Mouse (Mus musculus) hindbrain, embryonic 11.5 days (tissue): ENCODE results near the gene Prr13. TPM values are rescaled to one million over a fixed set of nuclear protein-coding genes. Genes with fewer than 3 reads are reported as not detected.

Experiments
- ATAC-seq: fragments of 200-750 bp; cut with Nextera tagmentation; 2 replicates; pipeline ENCODE4 v1.8.0; 2017; ENCODE audit warnings: mild to moderate bottlenecking, moderate TSS enrichment, moderate library complexity; ENCODE audit not compliant: low FRiP score
- DNase-seq: peaks from one replicate; pipeline ENCODE4 v3.0.0-alpha.2; 2015; ENCODE audit warnings: low spot score
- H3K27ac ChIP-seq: fragments of 300-500 bp; sonication (generic); 2 replicates; pipeline ENCODE4 v1.5.1; 2014; ENCODE audit warnings: mild to moderate bottlenecking, low read depth, low read length
- H3K27me3 ChIP-seq: fragments of 300-500 bp; sonication (generic); 2 replicates; pipeline ENCODE4 v1.6.1; 2014; ENCODE audit warnings: mild to moderate bottlenecking, low read length, moderate library complexity, mixed read lengths; ENCODE audit not compliant: control insufficient read depth, insufficient read depth
- H3K36me3 ChIP-seq: fragments of 300-500 bp; sonication (generic); 2 replicates; pipeline ENCODE4 v1.6.1; 2014; ENCODE audit warnings: mild to moderate bottlenecking, low read length, moderate library complexity, mixed read lengths; ENCODE audit not compliant: control insufficient read depth, insufficient read depth
- H3K4me1 ChIP-seq: fragments of 300-500 bp; sonication (generic); replicated peaks from 2 replicates; pipeline ENCODE4 v1.6.1; 2014; ENCODE audit warnings: low read length, mixed read lengths; ENCODE audit not compliant: control insufficient read depth, insufficient read depth
- H3K4me2 ChIP-seq: fragments of 300-500 bp; sonication (generic); replicated peaks from 2 replicates; pipeline ENCODE4 v1.6.1; 2014; ENCODE audit warnings: mild to moderate bottlenecking, low read depth, low read length
- H3K4me3 ChIP-seq: fragments of 300-500 bp; sonication (generic); 2 replicates; pipeline ENCODE4 v1.5.1; 2014; ENCODE audit warnings: low read depth, low read length
- H3K9ac ChIP-seq: fragments of 300-500 bp; sonication (generic); 2 replicates; pipeline ENCODE4 v1.6.1; 2014; ENCODE audit warnings: low read depth, low read length
- H3K9me3 ChIP-seq: fragments of 300-500 bp; sonication (generic); 2 replicates; pipeline ENCODE4 v1.6.1; 2016; ENCODE audit warnings: low read length; ENCODE audit not compliant: control insufficient read depth
- WGBS: fragments of 180-500 bp; shearing (Covaris S2); extraction: QIAGEN DNeasy Blood & Tissue Kit; methylation state at CpG from one replicate; pipeline ENCODE4 v1.1.7; 2014; 5-methylcytosine and 5-hydroxymethylcytosine counted together
- polyA plus RNA-seq: library from polyadenylated mRNA; unstranded; fragments of >200 nt; fragmentation: Nextera tagmentation; extraction: Ambion mirVana; gene quantifications from 2 replicates; pipeline ENCODE4 v1.2.1, GENCODE M21; 2014

Prr13 gene
- polyA plus RNA-seq, 1 experiment from 2014 or later, result 118 TPM

DNA sequence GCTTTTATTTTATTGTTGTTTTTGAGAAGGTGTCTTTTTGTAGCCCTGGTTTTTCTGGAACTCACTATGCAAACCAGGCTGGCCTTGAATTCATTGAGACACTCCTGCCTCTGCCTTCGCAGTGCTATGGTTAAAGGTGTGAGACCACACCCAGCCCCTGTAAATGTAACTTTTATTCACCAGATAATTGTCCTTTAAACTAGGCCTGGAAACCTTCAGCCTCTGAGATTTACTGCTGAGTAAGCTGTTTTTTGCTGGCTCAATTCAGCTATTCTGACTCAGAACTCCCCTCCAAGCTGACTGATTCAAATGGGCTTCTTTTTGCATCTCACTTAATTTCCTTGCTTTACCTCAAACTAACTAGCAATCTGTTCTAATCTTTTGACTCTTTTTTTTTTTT is 31.9 kb upstream of the Prr13 start:
- Histone ChIP-seq H3K4me1 (no peaks in the 10 kb centered on the region), H3K9me3 (no peaks in the 10 kb centered on the region), H3K27me3 (no peaks in the 10 kb centered on the region), H3K9ac (no peak overlapping the region), H3K27ac (no peak overlapping the region), H3K36me3 (peaks cover 13% of the 10 kb centered on the region), H3K4me2 (no peak overlapping the region), H3K4me3 (no peak overlapping the region)
- ATAC-seq (no peak), DNase-seq (no peak)
- WGBS, result 96% methylated on average over 1 of the region's 1 CpGs

DNA sequence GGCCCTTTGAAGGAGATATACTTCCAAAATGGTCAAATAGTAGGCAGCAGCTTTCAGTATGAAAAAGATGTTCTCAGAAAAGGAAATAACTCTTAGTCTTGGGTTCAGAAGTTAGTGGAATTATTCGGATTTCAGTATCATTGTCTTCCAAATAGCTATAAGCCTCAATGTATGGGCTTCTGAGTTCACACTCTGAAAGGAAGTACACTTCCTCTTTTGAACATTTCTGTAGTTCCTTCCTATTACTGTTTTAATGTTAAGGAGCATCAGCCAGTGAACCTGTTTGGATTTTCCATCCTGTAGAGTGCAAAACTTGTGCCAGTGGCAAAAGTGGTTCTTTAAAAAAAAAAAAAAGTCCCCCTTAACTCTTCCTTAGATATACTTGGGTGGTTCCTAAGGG is 26.8 kb upstream of the Prr13 start:
- Histone ChIP-seq H3K4me1 (no peaks in the 10 kb centered on the region), H3K9ac (no peak overlapping the region), H3K4me3 (no peak overlapping the region), H3K9me3 (no peaks in the 10 kb centered on the region), H3K27ac (no peak overlapping the region), H3K27me3 (no peaks in the 10 kb centered on the region), H3K4me2 (no peak overlapping the region), H3K36me3 (peaks cover 11% of the 10 kb centered on the region)
- no peak for DNase-seq
- ATAC-seq, result no peak
- 93% methylated on average over 1 of the region's 1 CpGs for WGBS

DNA sequence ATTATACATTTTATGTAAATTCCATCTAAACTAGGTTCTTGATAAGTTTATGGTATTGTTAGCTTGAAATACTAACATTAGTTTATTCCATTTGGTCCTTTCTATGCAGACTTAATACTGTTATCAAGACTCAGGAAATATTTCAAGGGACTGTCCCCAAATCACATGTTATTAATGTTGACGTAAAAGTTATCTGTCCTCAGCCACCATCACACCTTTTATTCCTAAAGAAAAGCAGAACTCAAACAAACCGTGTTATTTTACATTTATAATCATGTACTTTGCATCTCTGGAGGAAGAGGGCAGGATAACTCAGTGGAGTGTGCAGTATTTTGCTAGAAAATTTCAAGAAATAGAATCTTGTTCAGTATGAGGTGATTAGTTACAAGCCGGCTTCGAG is 25.7 kb upstream of the Prr13 start:
- H3K4me2 ChIP-seq, result no peak overlapping the region
- H3K27me3 ChIP-seq, result no peaks in the 10 kb centered on the region
- H3K9me3 ChIP-seq, result no peaks in the 10 kb centered on the region
- H3K4me3 ChIP-seq, result no peak overlapping the region
- no peak overlapping the region for H3K27ac ChIP-seq
- peaks cover 11% of the 10 kb centered on the region; the same call in 1 of the 2 replicates for H3K36me3 ChIP-seq
- H3K9ac ChIP-seq, result no peak overlapping the region
- 96% methylated on average over 4 of the region's 4 CpGs for WGBS
- ATAC-seq, result no peak
- DNase-seq, result no peak
- no peaks in the 10 kb centered on the region for H3K4me1 ChIP-seq

DNA sequence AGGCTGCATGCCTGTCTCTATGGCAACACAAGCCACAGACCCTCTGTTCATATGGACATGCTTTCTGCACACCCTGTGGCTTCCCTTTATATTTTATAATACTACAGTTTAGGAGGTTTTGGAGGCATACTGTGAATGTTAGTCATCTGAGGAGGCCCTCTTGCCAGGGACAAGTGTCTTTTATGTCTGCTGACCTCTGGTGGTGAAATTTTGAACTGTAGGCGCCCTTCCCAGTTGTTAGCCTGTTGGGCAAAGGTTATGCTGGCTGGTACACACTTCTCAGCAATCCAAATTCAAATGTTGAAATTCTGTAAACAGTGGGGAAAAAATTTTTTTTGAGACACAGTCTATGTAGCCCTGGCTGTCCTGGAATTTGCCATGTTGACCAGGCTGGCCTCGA is 16.3 kb upstream of the Prr13 start:
- Histone ChIP-seq H3K4me1 (no peaks in the 10 kb centered on the region), H3K4me2 (no peak overlapping the region), H3K4me3 (no peak overlapping the region), H3K27ac (no peak overlapping the region), H3K9me3 (no peaks in the 10 kb centered on the region), H3K27me3 (no peaks in the 10 kb centered on the region), H3K36me3 (no peaks in the 10 kb centered on the region), H3K9ac (no peak overlapping the region)
- DNase-seq (peak; percentile 91), ATAC-seq (no peak)
- 44% methylated on average over 2 of the region's 2 CpGs for WGBS

DNA sequence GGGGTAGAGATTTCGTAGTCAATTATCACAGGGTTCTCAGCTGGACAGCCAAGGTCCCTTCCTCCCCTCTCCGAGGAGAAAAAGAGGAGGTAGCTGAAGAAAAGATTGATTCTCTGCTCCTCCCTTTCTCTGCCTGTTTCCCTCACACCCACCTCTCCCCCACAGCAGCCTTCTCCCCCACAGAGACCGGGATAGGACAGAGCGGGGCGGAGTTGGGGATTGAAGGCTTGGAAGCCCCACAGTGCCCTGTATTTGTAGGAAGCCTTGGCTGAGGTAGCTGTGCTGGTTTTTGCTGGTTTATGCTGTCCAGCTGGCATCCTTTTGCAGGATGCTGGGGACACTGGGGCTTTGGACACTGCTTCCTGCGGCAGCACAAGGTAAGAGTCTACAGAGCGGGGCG is 13.7 kb upstream of the Prr13 start, which contains the start of gene Amhr2:
Gene Amhr2 (plus strand): TSS at position 222 of the 400 bp plus-strand sequence.
- WGBS, result 70% methylated on average over 8 of the region's 8 CpGs

DNA sequence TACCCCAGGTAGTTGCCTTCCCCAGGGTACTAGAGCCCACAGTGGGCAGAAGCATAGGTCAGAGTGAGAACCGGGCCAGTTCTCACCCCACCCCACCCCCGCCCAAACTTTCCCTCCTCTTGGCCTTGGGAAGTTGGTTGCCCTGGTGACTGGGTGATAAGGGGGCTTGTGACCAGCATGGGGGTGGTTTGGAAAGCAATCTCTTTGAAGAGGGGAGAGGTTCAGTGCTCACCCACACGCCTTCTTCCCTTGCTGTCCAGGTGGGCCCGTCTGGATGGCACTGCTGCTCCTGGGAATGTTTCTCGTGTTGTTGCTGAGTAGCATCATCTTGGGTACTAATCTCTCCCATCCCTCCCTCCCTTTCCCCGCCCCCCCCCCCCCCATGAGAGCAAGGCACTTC is 12.4 kb upstream of the Prr13 start:
- no peaks in the 10 kb centered on the region for H3K27me3 ChIP-seq
- 59% methylated on average over 5 of the region's 6 CpGs for WGBS
- no peak for ATAC-seq
- no peaks in the 10 kb centered on the region for H3K36me3 ChIP-seq
- no peaks in the 10 kb centered on the region for H3K4me1 ChIP-seq
- no peak overlapping the region for H3K4me2 ChIP-seq
- DNase-seq, result no peak
- H3K9me3 ChIP-seq, result no peaks in the 10 kb centered on the region
- H3K27ac ChIP-seq, result no peak overlapping the region
- H3K4me3 ChIP-seq, result no peak overlapping the region
- no peak overlapping the region for H3K9ac ChIP-seq

More for the DNA sequence above, 13.7 kb upstream of the Prr13 start, which contains the start of gene Amhr2:
- Histone ChIP-seq H3K27ac (no peak within 1 kb of the TSS), H3K36me3 (no peaks in the 10 kb centered on the region), H3K27me3 (no peaks in the 10 kb centered on the region), H3K4me1 (no peaks in the 10 kb centered on the region), H3K4me2 (no peak within 1 kb of the TSS), H3K4me3 (no peak within 1 kb of the TSS), H3K9me3 (no peaks in the 10 kb centered on the region), H3K9ac (no peak within 1 kb of the TSS)
- ATAC-seq (no peak), DNase-seq (no peak)

DNA sequence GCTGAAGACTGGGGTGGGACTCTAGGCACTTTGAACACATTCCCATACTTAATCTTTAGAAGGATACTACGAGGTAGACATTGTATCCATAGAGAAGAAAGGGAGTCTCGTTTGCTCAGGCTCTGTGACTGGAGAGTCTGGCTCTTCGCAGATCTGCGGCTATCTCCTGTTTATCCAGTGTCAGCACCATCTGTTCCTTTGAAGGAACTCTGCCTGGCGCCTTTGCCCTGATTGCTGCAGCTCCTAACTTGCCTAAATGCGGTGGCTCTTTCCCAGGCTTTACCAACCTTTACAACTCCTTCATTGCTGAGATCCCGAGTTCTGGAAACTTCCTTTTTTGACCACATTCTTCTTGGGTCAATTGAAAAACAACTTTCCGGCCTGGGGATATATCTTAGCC is 9.5 kb upstream of the Prr13 start:
- Histone ChIP-seq H3K27ac (no peak overlapping the region), H3K4me3 (no peak overlapping the region), H3K9ac (no peak overlapping the region), H3K4me2 (no peak overlapping the region), H3K36me3 (no peaks in the 10 kb centered on the region), H3K4me1 (no peaks in the 10 kb centered on the region), H3K9me3 (no peaks in the 10 kb centered on the region), H3K27me3 (no peaks in the 10 kb centered on the region)
- no peak for ATAC-seq
- WGBS, result 70% methylated on average over 8 of the region's 8 CpGs
- no peak for DNase-seq

DNA sequence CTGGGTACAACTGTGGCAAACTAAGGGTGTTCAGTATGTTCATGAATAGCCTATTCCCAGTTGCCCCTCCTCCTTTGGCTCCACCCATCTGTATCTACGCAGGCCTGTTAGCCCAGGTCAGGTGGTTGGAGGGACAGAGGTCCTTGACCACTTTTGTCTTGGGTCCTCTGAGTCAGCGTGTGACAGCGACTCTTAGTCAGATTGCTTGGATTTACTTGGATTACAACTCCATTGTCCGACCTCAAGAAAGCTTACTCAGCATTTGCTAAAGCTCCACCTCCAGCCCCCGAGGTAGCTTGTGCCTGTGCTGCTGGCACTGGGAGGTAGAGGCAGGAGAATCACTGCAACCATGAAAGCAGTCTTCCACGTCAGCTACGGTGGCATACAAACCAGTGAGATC is 7.9 kb upstream of the Prr13 start:
- no peak for ATAC-seq
- Histone ChIP-seq H3K27ac (no peak overlapping the region), H3K4me1 (no peaks in the 10 kb centered on the region), H3K4me2 (no peak overlapping the region), H3K4me3 (no peak overlapping the region), H3K9me3 (no peaks in the 10 kb centered on the region), H3K27me3 (no peaks in the 10 kb centered on the region), H3K9ac (no peak overlapping the region), H3K36me3 (no peaks in the 10 kb centered on the region)
- no peak for DNase-seq
- 40% methylated on average over 7 of the region's 7 CpGs for WGBS

DNA sequence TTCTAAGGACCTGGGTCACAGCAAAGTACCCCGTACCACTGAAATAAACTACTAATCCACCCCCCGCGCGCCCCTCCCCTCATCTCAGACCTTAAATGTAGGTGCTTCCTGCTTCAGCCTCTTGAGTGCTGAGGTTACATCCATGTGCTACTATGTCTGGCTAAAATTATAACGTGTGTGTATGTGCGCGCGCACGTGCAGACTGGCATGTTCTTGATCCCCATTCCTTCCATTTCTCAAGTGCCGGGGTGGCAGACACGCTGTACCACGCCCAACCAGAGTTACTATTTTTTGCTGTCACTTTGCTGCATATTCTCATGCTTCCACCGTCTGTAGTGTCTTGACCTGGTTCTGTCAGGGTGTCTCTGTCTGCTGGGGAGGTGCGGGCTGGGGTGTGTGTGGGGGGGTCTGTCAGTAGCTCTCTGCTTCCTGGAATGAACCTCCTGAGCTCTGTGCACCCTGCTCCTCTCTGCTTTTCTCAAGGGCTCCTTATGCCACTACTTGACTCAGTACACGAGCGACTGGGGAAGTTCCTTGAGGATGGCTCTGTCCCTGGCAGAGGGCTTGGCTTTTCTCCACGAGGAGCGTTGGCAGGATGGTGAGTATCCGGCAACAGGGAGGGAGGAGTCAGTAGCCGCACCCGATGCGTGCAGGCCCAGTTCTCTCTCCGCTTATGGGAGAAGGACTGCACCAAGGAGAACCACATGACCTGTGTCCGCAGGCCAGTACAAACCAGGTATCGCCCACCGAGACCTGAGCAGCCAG is 7.0 kb upstream of the Prr13 start:
- Histone ChIP-seq H3K36me3 (no peaks in the 10 kb centered on the region), H3K9me3 (no peaks in the 10 kb centered on the region), H3K4me3 (no peak overlapping the region), H3K27me3 (no peaks in the 10 kb centered on the region), H3K4me1 (no peaks in the 10 kb centered on the region), H3K27ac (no peak overlapping the region), H3K9ac (no peak overlapping the region), H3K4me2 (no peak overlapping the region)
- ATAC-seq, result no peak
- no peak for DNase-seq
- WGBS, result 83% methylated on average over 26 of the region's 26 CpGs
